Mouse (Mus musculus) layer of hippocampus, adult 2 months (tissue): ENCODE measurements at regions not wholly inside any gene's neighbourhood (a gene's known extent, or its start where the extent isn't known, plus 50 kb on each side); places are given as distances from the start of the nearest gene placed in this dataset.
A peak's percentile ranks its signal among the peaks of the same experiment; 100 is the strongest.

Experiments used
- DNase-seq, 2 experiments: peaks; one replicate each; pipeline ENCODE4 v3.0.0; 2022; ENCODE audit warnings: low spot score in 2 of 2
- H3K27ac ChIP-seq: fragments of 200-600 bp; 2 replicates; pipeline ENCODE4 v1.8.1; 2022
- H3K4me3 ChIP-seq: fragments of 200-600 bp; 2 replicates; pipeline ENCODE4 v1.8.1; 2022; ENCODE audit warnings: mild to moderate bottlenecking
- CTCF ChIP-seq: fragments of 200-600 bp; conservative IDR thresholded peaks from 2 replicates; pipeline ENCODE4 v1.8.1; 2022; ENCODE audit warnings: antibody characterized with exemption, mild to moderate bottlenecking, moderate library complexity

DNA sequence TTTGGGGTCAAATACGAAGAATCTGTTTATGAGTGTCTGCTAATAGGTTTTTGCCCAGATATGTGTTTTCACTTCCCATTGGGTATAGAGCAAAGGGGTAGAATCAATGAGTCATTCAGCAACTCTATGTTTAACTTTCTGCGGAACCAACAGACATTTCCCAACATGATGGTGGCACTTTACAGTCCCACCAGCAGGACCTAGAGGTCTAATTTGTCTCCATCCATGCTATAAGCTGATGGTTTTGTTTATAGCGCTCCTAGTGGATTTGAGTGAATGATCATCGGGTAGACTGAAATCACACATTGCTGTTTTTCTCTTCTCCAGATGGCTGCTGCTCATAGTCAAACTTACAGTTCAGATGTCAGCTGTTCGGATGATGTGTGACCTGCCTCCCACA is 99.7 kb upstream of the Arid5b start:
- Histone ChIP-seq H3K27ac (no peak overlapping the region), H3K4me3 (no peak overlapping the region)
- peak; percentile 41 for TF ChIP-seq CTCF
- DNase-seq, result no peak

DNA sequence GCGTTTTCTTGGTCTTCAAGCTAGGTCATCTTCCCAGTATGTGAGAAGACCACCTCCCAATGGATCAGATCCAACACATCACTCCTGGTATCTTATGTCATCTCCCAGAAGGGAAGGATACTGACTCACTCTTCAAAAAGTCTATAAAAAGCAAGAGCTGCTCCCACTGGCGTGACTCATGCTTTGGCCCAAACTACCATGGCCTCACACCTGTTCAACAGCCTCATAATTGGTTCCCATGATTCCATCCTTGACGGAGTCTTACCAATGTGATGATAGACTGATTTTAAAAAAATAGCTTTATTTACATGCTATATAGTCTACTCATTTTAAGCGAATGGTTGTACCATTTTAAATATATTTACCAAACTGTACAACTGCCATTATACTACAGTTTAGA is 98.9 kb upstream of the Arid5b start:
- Histone ChIP-seq H3K4me3 (no peak overlapping the region), H3K27ac (no peak overlapping the region)
- no peak for TF ChIP-seq CTCF
- DNase-seq, result no peak

DNA sequence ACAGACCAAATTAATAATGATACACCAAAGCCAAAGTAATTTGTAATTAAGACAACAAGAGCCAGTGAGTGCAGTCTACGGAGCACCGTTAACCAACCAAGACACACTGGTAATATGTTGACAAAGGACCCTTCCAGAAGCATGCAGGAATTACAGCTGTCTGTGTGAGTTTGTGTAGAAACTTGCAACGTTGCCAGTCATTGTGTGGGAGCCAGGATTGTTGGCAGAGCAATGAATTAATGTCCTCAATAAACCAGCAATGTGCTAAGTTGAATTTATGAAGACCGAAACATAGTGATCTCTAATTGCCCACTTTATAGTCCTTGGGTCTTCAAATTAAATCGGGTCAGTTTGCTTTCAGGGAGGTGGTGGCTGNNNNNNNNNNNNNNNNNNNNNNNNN is 95.3 kb upstream of the Arid5b start:
- TF ChIP-seq CTCF, result no peak
- H3K4me3 ChIP-seq, result no peak overlapping the region
- H3K27ac ChIP-seq, result no peak overlapping the region
- peak; percentile 52 to 60 for DNase-seq

DNA sequence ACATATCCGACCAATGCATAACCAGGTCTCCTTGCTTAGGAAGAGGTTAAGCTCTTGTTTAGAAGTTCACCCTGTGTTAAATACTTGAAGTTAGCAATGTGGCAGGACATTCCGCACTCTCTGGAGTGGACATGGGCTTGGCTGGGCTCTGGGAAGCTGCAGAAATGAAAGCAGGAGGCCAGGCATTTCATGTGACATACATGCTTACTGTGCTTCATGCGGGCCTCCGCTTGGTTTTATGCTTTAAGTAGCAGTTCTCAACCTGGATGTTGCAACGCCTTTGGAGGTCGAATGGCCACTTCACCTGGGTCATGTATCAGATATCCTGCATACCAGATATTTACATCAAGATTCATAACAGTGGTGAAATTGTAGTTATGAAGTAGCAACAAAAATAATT is 93.2 kb upstream of the Arid5b start:
- TF ChIP-seq CTCF, result no peak
- H3K4me3 ChIP-seq, result no peak overlapping the region
- DNase-seq, result no peak
- H3K27ac ChIP-seq, result no peak overlapping the region

DNA sequence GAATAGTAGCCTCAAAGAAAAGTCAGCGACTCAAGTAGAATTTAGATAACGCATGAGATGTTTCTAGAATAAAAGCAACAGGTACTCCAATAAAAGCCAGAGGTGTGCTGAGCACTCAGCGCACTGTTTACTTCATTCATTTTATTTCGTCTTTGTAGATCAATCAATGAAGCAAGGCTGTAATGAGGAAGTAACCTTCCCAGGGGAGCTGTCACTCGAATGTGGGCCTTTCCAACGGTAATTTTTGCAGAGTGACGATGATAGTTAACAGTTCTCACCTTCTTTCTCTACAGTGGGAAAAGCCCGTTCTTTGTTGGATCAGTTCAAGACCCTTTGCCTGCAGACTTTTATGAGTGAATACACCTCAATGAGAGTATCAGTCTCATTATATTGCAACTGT is 92.4 kb upstream of the Arid5b start:
- DNase-seq, result no peak
- H3K27ac ChIP-seq, result no peak overlapping the region
- TF ChIP-seq CTCF, result no peak
- no peak overlapping the region for H3K4me3 ChIP-seq

DNA sequence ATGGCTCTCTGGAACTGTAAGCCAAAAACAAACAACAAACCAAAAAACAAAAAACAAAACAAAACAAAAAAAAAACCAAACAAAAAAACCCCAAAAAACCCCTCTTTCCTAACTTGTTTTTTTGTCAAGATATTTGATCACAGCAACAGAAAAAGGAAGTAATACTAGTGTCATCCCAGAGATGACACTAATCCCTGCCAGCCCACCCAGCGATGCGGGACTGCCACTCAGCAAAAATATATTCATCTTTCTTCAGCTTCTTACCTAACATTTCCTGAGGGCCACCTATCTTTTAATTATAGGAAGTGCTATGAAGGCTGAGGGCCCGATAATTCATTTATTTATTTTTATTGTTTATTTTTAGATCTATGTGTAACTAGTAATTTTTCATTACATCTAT is 88.3 kb upstream of the Arid5b start:
- no peak overlapping the region for H3K27ac ChIP-seq
- no peak; the same call in 1 of the 2 replicates for TF ChIP-seq CTCF
- no peak for DNase-seq
- no peak overlapping the region for H3K4me3 ChIP-seq

DNA sequence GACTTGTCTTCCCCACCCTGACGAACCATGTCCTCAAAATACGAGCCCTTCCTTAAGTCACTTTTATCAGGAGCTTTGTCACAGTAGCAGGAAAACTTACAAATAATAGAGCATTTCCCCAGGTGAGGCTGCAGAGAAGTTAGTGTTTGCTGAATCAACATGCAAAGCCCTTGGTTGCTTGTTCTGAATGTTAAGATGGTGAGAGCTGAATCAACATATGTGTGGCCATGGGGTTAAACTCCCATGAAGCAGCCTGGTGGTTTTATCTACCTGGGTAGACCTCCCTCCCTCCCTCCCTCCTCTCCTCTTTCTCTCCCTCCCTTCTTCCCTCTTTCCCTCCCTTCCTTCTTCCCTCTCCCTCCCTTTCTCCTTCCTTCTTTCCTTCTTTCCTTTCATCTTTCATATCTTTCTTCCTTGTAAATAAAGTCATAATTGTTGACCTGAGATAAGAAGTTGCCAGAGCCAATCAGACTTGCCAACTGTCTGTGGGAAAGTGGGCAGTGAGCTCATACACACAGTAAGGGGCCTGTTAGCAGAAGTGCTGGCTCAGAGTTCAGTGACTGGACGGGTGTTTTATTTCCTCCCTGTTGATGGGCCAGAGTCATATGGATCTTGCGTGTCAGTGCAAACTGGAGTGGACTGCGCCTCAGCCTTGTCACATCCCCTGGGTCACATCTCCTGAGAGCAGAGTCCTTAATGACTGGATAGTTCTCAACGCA is 82.4 kb upstream of the Arid5b start:
- Histone ChIP-seq H3K4me3 (no peak overlapping the region), H3K27ac (no peak overlapping the region)
- TF ChIP-seq CTCF, result no peak
- no peak for DNase-seq

DNA sequence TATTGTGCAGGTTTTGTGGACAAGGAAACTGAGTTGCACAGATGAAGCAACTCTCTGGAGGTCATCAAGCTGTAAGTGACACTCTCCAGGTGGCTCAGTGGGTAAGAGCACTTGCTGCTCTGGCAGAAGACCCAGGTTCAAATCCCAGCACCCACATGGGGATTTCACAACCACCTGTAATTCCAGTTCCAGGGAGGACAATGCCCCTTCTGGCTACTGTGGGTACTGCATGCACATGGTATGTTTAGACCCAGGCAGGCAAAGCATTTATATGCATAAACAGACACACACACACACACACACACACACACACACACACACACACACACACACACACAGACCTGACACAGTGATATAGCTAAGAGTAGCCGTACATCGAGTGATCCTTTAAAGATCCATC is 80.6 kb upstream of the Arid5b start:
- DNase-seq, result no peak
- peak; percentile 54 for TF ChIP-seq CTCF
- Histone ChIP-seq H3K27ac (no peak overlapping the region), H3K4me3 (no peak overlapping the region)

DNA sequence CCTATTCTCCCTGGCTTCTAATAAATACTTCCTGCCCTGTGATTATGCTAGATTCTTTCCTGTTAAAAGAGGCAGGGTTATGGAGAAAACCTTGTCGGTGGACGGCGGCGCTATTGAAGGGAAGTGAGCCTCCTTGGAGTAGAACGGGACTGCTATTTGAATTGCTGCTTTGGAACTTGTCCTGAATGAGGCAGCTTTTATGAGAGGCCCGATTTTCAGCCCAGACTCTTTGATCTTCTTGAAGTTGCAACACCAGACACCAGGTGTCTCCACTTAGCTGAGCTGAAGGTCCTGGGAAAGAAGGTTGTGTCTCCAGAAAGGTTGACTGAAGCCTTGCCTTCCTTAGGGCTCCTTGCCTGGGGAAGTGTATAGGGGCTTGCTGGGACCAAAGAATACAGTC is 78.4 kb upstream of the Arid5b start:
- Histone ChIP-seq H3K4me3 (no peak overlapping the region), H3K27ac (no peak overlapping the region)
- no peak for DNase-seq
- TF ChIP-seq CTCF, result peak; percentile 64

DNA sequence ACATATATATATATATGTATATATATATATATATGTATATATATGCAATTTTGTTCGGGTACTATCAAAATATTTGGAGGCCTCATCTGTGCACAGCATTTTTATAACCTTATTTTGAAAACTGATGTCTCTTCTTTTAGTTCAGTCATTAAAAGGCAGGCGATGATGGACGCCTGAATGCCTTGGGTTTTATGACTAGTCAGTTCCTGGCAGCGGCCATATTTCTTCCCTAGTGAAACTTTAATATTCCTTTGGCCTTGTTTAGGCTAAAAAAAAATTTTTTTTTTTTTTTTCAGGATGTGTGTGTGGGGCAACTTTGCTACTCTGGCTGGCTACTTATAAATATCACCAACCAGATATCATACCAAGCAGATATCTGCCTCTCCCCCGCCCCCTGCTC is 78.0 kb upstream of the Arid5b start:
- Histone ChIP-seq H3K27ac (peak overlapping the region; percentile 73; the same call in 1 of the 2 replicates), H3K4me3 (no peak overlapping the region)
- DNase-seq, result no peak
- no peak for TF ChIP-seq CTCF

DNA sequence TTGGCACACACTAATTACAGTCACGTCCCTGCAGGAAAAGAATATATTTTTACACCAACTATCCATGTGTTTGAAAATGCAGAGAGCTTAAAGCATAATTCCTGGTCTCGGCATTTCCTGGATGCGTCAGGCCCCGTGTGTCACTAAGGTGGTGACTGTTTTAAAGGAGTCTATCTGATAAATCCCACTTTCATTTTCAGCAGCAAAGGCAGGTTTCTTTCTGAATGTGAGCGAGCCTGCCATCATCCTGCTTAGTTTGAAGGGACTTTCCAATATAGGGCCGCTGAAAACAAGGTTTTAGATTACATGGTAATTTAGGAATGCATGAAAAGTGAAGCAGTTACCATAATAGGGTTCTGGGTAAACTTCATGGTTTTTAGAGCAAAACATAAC is 77.5 kb upstream of the Arid5b start:
- no peak for TF ChIP-seq CTCF
- DNase-seq, result no peak
- Histone ChIP-seq H3K27ac (peak overlapping the region; percentile 73), H3K4me3 (peak overlapping the region; percentile 6)

DNA sequence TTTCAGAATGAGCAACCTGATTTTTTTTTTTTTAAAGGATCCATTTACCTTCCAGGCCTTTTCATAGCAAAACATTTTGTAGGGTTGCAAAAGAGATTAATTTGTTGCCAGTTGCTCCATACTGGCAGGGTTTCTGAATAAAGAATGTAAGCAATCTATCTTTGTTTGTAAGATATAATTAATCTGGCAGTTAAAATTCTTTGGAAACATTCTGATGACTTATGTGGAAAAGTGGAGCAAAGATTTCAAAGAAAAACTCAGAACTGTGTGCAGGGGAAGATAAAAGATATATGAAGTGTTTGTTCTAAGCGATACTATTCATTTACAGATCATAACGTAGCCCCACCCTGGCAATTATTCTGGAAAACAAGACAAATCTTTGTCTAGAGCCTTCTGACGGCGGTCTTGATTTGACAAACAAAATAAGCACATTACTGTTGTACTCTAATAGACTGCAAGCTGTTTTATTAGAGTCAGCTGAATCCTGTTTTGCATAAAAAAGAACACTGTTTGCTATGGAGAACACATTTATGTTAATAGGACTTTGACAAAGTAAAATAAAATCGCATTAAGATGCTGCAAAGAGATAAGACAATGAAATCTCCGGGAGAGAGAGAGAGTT is 77.0 kb upstream of the Arid5b start:
- H3K27ac ChIP-seq, result peak overlapping the region; percentile 73
- H3K4me3 ChIP-seq, result peak overlapping the region; percentile 6; the same call in 1 of the 2 replicates
- peak in 1 of 2 experiments; percentile 10 for DNase-seq

DNA sequence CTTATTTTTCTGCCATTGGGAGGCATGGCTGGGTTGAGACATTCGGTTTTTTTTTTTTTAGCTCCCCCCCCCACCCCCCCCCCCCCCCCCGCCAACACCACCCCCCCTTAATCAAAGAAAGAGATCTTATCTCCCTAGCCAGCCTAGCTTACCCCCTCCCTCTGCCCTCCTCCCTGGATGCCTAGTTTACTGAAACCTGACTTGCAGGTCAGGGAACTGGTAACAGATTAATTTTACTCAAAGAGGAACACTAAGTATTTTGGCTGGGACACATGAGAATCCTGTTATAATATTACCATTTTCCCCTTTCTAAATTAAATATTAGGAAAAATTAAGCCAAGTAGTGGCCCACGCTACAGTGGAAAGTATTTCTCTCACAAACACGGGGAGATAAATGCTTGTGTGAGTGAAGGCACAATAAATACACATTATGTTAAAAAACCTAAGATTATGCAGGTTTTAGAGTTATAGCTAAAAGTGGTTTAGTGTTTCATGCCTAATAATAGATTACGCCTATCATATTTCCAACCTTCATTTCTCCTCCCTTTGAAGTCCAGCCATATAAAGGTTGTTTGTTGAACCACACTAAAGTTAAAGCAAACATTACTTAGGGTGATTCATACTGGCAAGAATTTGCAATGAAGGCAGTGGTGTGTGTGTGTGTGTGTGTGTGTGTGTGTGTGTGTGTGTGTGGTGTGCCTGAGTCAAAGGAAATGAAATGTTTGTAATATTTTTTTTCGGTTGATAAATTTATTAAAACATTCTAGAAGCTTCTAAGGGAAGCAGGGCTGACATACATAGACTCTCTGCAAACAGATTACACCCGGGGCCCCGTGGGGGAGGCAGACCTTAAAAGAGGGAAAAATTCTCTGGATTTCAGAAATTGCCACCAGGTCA is 76.0 kb upstream of the Arid5b start:
- Histone ChIP-seq H3K27ac (peak overlapping the region; percentile 81), H3K4me3 (no peak overlapping the region)
- no peak for DNase-seq
- TF ChIP-seq CTCF, result no peak

More for the DNA sequence above, 77.0 kb upstream of the Arid5b start:
- TF ChIP-seq CTCF, result no peak
